Mouse (Mus musculus) limb, embryonic 12.5 days (tissue): ENCODE measurements around the gene Polr1b. TPM values are rescaled to one million over a fixed set of nuclear protein-coding genes. Genes with fewer than 3 reads are reported as not detected.

ENCODE experiments used
- ATAC-seq: fragments of 200-750 bp; cut with Nextera tagmentation; 2 replicates; pipeline ENCODE4 v1.8.0; 2017; ENCODE audit warnings: low read depth, moderate TSS enrichment; ENCODE audit not compliant: insufficient number of reproducible peaks, insufficient read depth, low FRiP score, low TSS enrichment
- H3K27ac ChIP-seq: fragments of 300-500 bp; sonication (generic); 2 replicates; pipeline ENCODE4 v1.5.1; 2016; ENCODE audit warnings: mild to moderate bottlenecking, moderate library complexity
- H3K27me3 ChIP-seq: fragments of 300-500 bp; sonication (generic); 2 replicates; pipeline ENCODE4 v1.6.1; 2016; ENCODE audit warnings: mild to moderate bottlenecking, moderate library complexity
- H3K36me3 ChIP-seq: fragments of 300-500 bp; sonication (generic); 2 replicates; pipeline ENCODE4 v1.6.1; 2016; ENCODE audit warnings: mild to moderate bottlenecking, moderate library complexity
- H3K4me1 ChIP-seq: fragments of 300-500 bp; sonication (generic); replicated peaks from 2 replicates; pipeline ENCODE4 v1.6.1; 2016
- H3K4me2 ChIP-seq: fragments of 300-500 bp; sonication (generic); 2 replicates; pipeline ENCODE4 v1.6.1; 2016; ENCODE audit warnings: mild to moderate bottlenecking, moderate library complexity
- H3K4me3 ChIP-seq: fragments of 300-500 bp; sonication (generic); replicated peaks from 2 replicates; pipeline ENCODE4 v1.5.1; 2016; ENCODE audit warnings: mild to moderate bottlenecking
- H3K9ac ChIP-seq: fragments of 300-500 bp; sonication (generic); replicated peaks from 2 replicates; pipeline ENCODE4 v1.6.1; 2016; ENCODE audit warnings: mild to moderate bottlenecking, moderate library complexity
- H3K9me3 ChIP-seq: fragments of 300-500 bp; sonication (generic); 2 replicates; pipeline ENCODE4 v1.6.1; 2016; ENCODE audit warnings: mild to moderate bottlenecking, moderate library complexity
- WGBS: fragments of 180-500 bp; shearing (Covaris S2); methylation state at CpG from one replicate; pipeline ENCODE4 v1.1.7; 2016; 5-methylcytosine and 5-hydroxymethylcytosine counted together
- polyA plus RNA-seq: library from polyadenylated mRNA; unstranded; fragments of >200 nt; fragmentation: Nextera tagmentation; extraction: Ambion mirVana; gene quantifications from 2 replicates; pipeline ENCODE4 v1.2.1, GENCODE M21; 2016

The Polr1b gene
- polyA plus RNA-seq, 1 experiment from 2014 or later: 36.3 TPM

DNA sequence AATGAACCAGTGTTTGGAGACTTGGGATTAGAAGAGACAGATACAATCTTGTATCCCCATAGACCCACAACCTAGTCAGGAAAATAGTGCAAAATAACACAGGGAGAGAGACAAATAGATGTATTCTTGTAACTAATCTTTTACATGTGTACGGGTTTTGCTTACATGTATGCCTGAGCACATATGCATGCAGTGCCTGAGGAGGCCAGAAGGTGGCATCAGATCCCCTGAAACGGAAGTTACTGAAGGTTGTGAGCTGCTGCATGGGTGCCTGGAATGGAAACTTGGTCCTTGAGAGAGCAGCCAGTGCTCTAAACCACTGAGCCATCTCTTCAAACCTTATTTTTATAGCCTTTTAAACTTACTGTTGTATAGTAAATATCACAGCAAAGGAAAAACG is 22.5 kb upstream of the Polr1b start:
- WGBS: 88% methylated on average over 3 of the region's 3 CpGs
- Histone ChIP-seq H3K9ac (no peak overlapping the region), H3K36me3 (peaks cover 68% of the 10 kb centered on the region), H3K4me2 (no peak overlapping the region), H3K4me3 (no peak overlapping the region), H3K27me3 (no peaks in the 10 kb centered on the region), H3K9me3 (no peaks in the 10 kb centered on the region), H3K4me1 (no peaks in the 10 kb centered on the region), H3K27ac (no peak overlapping the region)
- ATAC-seq: no peak

DNA sequence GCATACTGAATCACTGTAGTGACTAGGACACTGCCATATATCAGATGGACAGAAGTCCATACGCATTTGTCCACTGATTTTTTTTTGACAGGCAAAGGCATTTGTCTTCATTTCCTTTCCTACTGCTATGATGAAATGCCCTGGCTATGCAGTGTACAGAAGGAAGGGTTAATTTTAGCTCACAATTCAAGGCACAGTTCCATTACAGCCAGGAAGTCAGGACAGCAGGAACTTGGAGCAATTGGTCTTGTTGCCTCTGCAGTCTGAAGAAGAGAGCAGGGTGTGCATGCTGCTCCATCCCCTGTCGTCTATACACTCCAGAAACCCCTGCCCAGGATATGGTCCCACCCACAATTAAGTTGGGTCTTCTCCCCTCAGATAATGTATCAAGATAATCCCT is 21.6 kb upstream of the Polr1b start:
- Histone ChIP-seq H3K4me1 (no peaks in the 10 kb centered on the region), H3K4me2 (no peak overlapping the region), H3K9ac (no peak overlapping the region), H3K27ac (no peak overlapping the region), H3K27me3 (no peaks in the 10 kb centered on the region), H3K9me3 (no peaks in the 10 kb centered on the region), H3K4me3 (no peak overlapping the region), H3K36me3 (peaks cover 68% of the 10 kb centered on the region)
- WGBS: 81% methylated on average over 2 of the region's 2 CpGs
- no peak for ATAC-seq

- no peak overlapping the region for H3K27ac ChIP-seq
- no peak overlapping the region for H3K9ac ChIP-seq
- no peaks in the 10 kb centered on the region for H3K9me3 ChIP-seq
- no peaks in the 10 kb centered on the region for H3K27me3 ChIP-seq
- H3K4me3 ChIP-seq: no peak overlapping the region
- no peaks in the 10 kb centered on the region for H3K4me1 ChIP-seq
- ATAC-seq: no peak
- no peak overlapping the region for H3K4me2 ChIP-seq
- H3K36me3 ChIP-seq: peaks cover 79% of the 10 kb centered on the region
- 70% methylated on average over 13 of the region's 13 CpGs for WGBS
Observed at GRCm38 (mm10) chr2:129081097-129081496, 19.7 kb upstream of the Polr1b start.

DNA sequence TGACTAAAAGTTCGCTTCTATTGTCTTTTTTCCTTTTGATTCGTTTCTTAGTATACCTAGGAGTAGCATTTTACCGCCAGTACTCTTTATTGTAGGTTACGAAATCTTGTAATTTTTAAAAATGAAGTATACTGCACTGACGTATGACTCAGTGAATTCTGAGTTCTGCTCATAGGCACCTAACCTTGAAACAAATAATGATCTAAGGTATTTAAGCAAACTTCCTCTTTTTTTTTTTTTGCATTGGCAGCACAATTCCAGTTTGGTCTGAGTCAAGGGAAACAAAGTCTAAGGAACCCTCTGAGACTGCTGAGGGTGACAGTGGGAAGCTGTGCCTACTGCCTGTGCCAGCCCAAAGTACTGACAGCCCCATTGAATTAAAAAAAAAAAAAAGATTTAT is 17.3 kb upstream of the Polr1b start:
- 86% methylated on average over 5 of the region's 5 CpGs for WGBS
- H3K4me2 ChIP-seq: no peak overlapping the region
- H3K27me3 ChIP-seq: no peaks in the 10 kb centered on the region
- no peaks in the 10 kb centered on the region for H3K9me3 ChIP-seq
- no peak overlapping the region for H3K9ac ChIP-seq
- H3K4me3 ChIP-seq: no peak overlapping the region
- H3K4me1 ChIP-seq: no peaks in the 10 kb centered on the region
- ATAC-seq: no peak
- H3K27ac ChIP-seq: no peak overlapping the region
- H3K36me3 ChIP-seq: peaks cover 76% of the 10 kb centered on the region

GRCm38 (mm10) chr2:129084959-129085358 is 15.8 kb upstream of the Polr1b start:
- Histone ChIP-seq H3K9me3 (no peaks in the 10 kb centered on the region), H3K4me1 (no peaks in the 10 kb centered on the region), H3K9ac (no peak overlapping the region), H3K27me3 (no peaks in the 10 kb centered on the region), H3K36me3 (peaks cover 77% of the 10 kb centered on the region), H3K4me2 (no peak overlapping the region), H3K27ac (no peak overlapping the region), H3K4me3 (no peak overlapping the region)
- 49% methylated on average over 2 of the region's 2 CpGs for WGBS
- no peak for ATAC-seq

GRCm38 (mm10) chr2:129087520-129087919 is 13.3 kb upstream of the Polr1b start:
- Histone ChIP-seq H3K36me3 (peaks cover 78% of the 10 kb centered on the region), H3K9me3 (no peaks in the 10 kb centered on the region), H3K4me2 (no peak overlapping the region), H3K4me1 (no peaks in the 10 kb centered on the region), H3K9ac (no peak overlapping the region), H3K27ac (no peak overlapping the region), H3K4me3 (no peak overlapping the region), H3K27me3 (no peaks in the 10 kb centered on the region)
- WGBS: 88% methylated on average over 1 of the region's 1 CpGs
- ATAC-seq: no peak

DNA sequence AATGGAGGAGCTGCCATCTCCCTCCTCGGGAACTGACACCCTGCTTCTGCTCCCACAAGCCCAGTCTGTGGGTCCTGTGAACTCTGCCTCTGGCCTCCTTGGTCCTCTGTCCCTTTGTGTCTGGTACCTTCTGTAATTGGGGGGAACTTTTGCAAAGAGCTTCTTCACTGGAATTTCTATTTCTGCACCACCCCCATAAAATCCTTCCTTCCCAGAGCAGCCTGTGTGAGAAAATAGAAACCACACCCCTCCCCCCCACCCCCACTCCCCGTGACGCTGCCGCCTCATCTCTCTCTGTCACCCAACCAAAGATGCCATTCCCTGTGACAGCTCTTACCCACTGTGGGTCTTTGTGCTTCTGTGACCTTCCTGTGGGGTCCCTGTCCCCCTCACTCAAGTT is 10.4 kb upstream of the Polr1b start:
- no peak overlapping the region for H3K4me2 ChIP-seq
- no peaks in the 10 kb centered on the region for H3K27me3 ChIP-seq
- WGBS: 69% methylated on average over 4 of the region's 4 CpGs
- H3K9ac ChIP-seq: no peak overlapping the region
- H3K4me1 ChIP-seq: no peaks in the 10 kb centered on the region
- peaks cover 91% of the 10 kb centered on the region for H3K36me3 ChIP-seq
- H3K9me3 ChIP-seq: no peaks in the 10 kb centered on the region
- ATAC-seq: no peak
- H3K4me3 ChIP-seq: no peak overlapping the region
- no peak overlapping the region for H3K27ac ChIP-seq

- no peak overlapping the region for H3K4me2 ChIP-seq
- H3K27me3 ChIP-seq: no peaks in the 10 kb centered on the region
- no peaks in the 10 kb centered on the region for H3K9me3 ChIP-seq
- no peak overlapping the region for H3K4me3 ChIP-seq
- no peaks in the 10 kb centered on the region for H3K4me1 ChIP-seq
- ATAC-seq: no peak
- peaks cover 67% of the 10 kb centered on the region for H3K36me3 ChIP-seq
- H3K9ac ChIP-seq: no peak overlapping the region
- H3K27ac ChIP-seq: no peak overlapping the region
- 92% methylated on average over 12 of the region's 12 CpGs for WGBS
Observed at GRCm38 (mm10) chr2:129092810-129093209, 8.0 kb upstream of the Polr1b start.

DNA sequence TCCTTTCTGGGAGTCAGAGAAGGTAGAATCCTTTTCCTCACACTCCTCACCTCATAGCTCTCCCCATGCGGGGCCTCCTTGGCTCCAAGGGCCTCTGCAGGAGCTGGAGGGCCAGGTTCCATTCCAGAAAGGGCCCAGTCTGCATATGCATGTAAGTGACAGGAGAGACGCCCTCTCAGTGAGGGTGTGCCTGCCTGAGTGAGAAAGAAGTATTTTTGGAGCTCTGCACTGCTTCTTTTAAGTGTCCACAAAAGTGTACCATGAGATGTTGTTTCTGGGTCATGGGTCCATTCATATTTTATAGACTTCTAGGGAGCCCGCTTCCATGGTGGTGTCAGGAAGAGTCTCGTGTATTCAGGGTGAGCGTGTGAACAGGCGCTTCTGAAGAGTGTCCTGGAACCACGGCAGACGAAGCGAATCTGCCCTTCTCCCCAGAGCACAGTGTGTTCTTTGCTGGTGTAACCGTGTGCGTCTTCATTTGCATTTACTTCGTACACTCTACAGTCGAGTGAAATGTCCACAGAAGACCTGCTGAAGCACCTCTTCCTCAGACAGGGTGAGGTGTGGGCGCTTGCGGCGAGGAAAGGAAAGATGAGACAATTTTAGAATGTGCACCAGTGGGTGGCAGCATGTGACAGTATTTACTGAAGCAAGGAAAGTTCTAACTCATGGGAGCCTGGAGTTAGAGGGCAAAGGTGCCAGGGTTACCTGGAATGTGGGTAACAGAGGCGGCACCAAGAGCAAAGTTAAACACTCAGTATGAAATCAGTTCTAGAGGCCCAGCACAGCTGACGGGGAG is 6.7 kb upstream of the Polr1b start:
- no peaks in the 10 kb centered on the region for H3K27me3 ChIP-seq
- no peak overlapping the region for H3K9ac ChIP-seq
- H3K9me3 ChIP-seq: no peaks in the 10 kb centered on the region
- no peak overlapping the region for H3K4me3 ChIP-seq
- peaks cover 57% of the 10 kb centered on the region for H3K36me3 ChIP-seq
- H3K4me1 ChIP-seq: no peaks in the 10 kb centered on the region
- no peak overlapping the region for H3K4me2 ChIP-seq
- 89% methylated on average over 18 of the region's 18 CpGs for WGBS
- ATAC-seq: no peak
- no peak overlapping the region for H3K27ac ChIP-seq

DNA sequence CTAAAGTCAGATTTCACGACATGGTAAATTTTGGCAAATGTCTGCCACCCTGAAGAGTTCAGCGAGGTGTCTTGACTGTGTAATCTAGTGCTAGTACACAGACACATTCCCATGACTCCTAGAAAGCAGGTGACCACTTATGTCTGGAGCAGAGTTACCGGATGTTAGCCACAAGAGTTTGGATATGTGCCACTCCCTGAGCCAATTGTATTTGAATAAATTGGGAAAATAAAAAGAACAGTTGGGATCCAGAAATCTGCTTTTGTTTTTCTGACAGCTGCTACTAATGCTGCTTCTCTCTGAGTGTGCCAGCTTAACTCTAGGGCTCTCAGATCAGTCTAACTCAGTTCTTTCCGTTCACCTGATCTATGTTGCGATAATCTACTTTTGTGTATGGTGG is 12.1 kb downstream of the Polr1b start:
- no peaks in the 10 kb centered on the region for H3K4me1 ChIP-seq
- no peaks in the 10 kb centered on the region for H3K9me3 ChIP-seq
- peaks cover 82% of the 10 kb centered on the region for H3K36me3 ChIP-seq
- H3K4me2 ChIP-seq: no peak overlapping the region
- no peak overlapping the region for H3K27ac ChIP-seq
- no peak overlapping the region for H3K9ac ChIP-seq
- no peaks in the 10 kb centered on the region for H3K27me3 ChIP-seq
- no peak overlapping the region for H3K4me3 ChIP-seq
- WGBS: 94% methylated on average over 5 of the region's 5 CpGs
- ATAC-seq: no peak

- Histone ChIP-seq H3K27ac (no peak overlapping the region), H3K36me3 (peaks cover 90% of the 10 kb centered on the region), H3K9ac (no peak overlapping the region), H3K27me3 (no peaks in the 10 kb centered on the region), H3K4me2 (no peak overlapping the region), H3K9me3 (no peaks in the 10 kb centered on the region), H3K4me1 (no peaks in the 10 kb centered on the region), H3K4me3 (no peak overlapping the region)
- no peak for ATAC-seq
- 93% methylated on average over 9 of the region's 9 CpGs for WGBS
Observed at GRCm38 (mm10) chr2:129115706-129116367, 15.0 kb downstream of the Polr1b start.

DNA sequence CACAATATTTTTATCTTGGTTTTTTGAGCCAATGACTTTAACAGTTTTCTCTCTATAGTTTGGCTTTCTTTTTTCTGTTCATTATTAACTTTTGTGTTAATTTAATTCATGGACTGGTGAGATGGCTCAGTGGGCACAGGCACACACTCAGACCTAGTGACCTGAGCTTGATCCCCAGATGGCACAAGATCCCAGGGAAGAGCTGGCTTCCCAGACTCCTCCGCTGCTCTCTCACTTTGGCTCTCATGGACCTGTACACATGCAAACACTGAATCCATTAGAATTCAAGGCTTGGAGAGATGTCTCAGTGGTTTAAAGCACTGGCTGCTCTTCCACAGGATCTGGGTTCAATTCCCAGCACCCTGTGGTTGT is 15.6 kb downstream of the Polr1b start:
- no peak overlapping the region for H3K4me2 ChIP-seq
- H3K9ac ChIP-seq: no peak overlapping the region
- no peaks in the 10 kb centered on the region for H3K27me3 ChIP-seq
- no peak for ATAC-seq
- H3K4me1 ChIP-seq: no peaks in the 10 kb centered on the region
- H3K27ac ChIP-seq: no peak overlapping the region
- no peak overlapping the region for H3K4me3 ChIP-seq
- H3K36me3 ChIP-seq: peaks cover 93% of the 10 kb centered on the region
- 97% methylated on average over 1 of the region's 1 CpGs for WGBS
- no peaks in the 10 kb centered on the region for H3K9me3 ChIP-seq
